Comparison of ENCODE assay signal across 12 mouse cellular contexts in genomic region chr13:83450820-83451219, GRCm38 (mm10). TPM values are rescaled to one million over a fixed set of nuclear protein-coding genes. Genes with fewer than 3 reads are reported as not detected.
A peak's percentile ranks its signal among the peaks of the same experiment; 100 is the strongest.
DNase-seq lines count a peak whose midpoint lies in the region; ATAC-seq lines count a peak whose summit lies in the region.
"Had no signal": no experiment of that assay in that cellular context is flagged by ENCODE, and none has a peak within 500 bp of the region (broad histone marks: within the 10 kb centered on the region; RNA-seq: fewer than 3 reads in every experiment).

No protein-coding gene starts in this region.

- DNase-seq in forebrain, embryonic 11.5 days (ENCODE audit: low spot score), result peak; percentile 53
- DNase-seq in lung, postnatal 36 days, result peak; percentile 5
- no peak for DNase-seq in lung, postnatal 10 days
- DNase-seq in forebrain, embryonic 14.5 days (ENCODE audit: low spot score), result peak; percentile 33
- no peak for DNase-seq in thymus, postnatal 36 days
- DNase-seq in liver, result no peak
- DNase-seq: kidney, postnatal 14 days; lung, adult 18-20 months had no signal

- H3K27ac ChIP-seq in forebrain, embryonic 11.5 days (ENCODE audit: low read depth, low read length), result no peak overlapping the region
- H3K27ac ChIP-seq in forebrain, embryonic 15.5 days (replicated peaks), result no peak overlapping the region
- no peak overlapping the region for H3K27ac ChIP-seq in forebrain, embryonic 14.5 days (ENCODE audit: low read depth, low read length)
- H3K27ac ChIP-seq in liver, embryonic 12.5 days, result no peak overlapping the region
- H3K27ac ChIP-seq: hindbrain, embryonic 14.5 days had no signal

- H3K9ac ChIP-seq in forebrain, embryonic 11.5 days (ENCODE audit: low read length), result no peak overlapping the region
- H3K9ac ChIP-seq in forebrain, embryonic 15.5 days (replicated peaks), result no peak overlapping the region
- no peak overlapping the region for H3K9ac ChIP-seq in forebrain, embryonic 14.5 days (ENCODE audit: low read length)
- no peak overlapping the region for H3K9ac ChIP-seq in liver, embryonic 12.5 days
- H3K9ac ChIP-seq: hindbrain, embryonic 14.5 days had no signal

- no peaks in the 10 kb centered on the region for H3K36me3 ChIP-seq in forebrain, embryonic 11.5 days (ENCODE audit: control insufficient read depth, insufficient read depth, low read length)
- H3K36me3 ChIP-seq in forebrain, embryonic 15.5 days, result no peaks in the 10 kb centered on the region
- H3K36me3 ChIP-seq in forebrain, embryonic 14.5 days (ENCODE audit: control insufficient read depth, insufficient read depth, low read length), result no peaks in the 10 kb centered on the region
- H3K36me3 ChIP-seq in liver, embryonic 12.5 days, result no peaks in the 10 kb centered on the region

- no peaks in the 10 kb centered on the region for H3K4me1 ChIP-seq in forebrain, embryonic 11.5 days (replicated peaks; ENCODE audit: control insufficient read depth, insufficient read depth, low read length)
- no peaks in the 10 kb centered on the region for H3K4me1 ChIP-seq in forebrain, embryonic 15.5 days
- no peaks in the 10 kb centered on the region for H3K4me1 ChIP-seq in forebrain, embryonic 14.5 days (ENCODE audit: control insufficient read depth, insufficient read depth, low read length)
- no peaks in the 10 kb centered on the region for H3K4me1 ChIP-seq in liver, embryonic 12.5 days

- no peaks in the 10 kb centered on the region for H3K27me3 ChIP-seq in forebrain, embryonic 11.5 days (ENCODE audit: control insufficient read depth, insufficient read depth, low read length)
- no peaks in the 10 kb centered on the region for H3K27me3 ChIP-seq in forebrain, embryonic 15.5 days
- no peaks in the 10 kb centered on the region for H3K27me3 ChIP-seq in forebrain, embryonic 14.5 days (replicated peaks; ENCODE audit: control insufficient read depth, insufficient read depth, low read length)
- no peaks in the 10 kb centered on the region for H3K27me3 ChIP-seq in liver, embryonic 12.5 days (replicated peaks)

- peak; percentile 72 for ATAC-seq in forebrain, embryonic 11.5 days (replicated peaks; ENCODE audit: low FRiP score)
- no peak for ATAC-seq in forebrain, embryonic 15.5 days (replicated peaks)
- 0 out of 2 replicates have a peak, but pooled peaks have one; percentile 26 for ATAC-seq in forebrain, embryonic 14.5 days
- no peak for ATAC-seq in liver, embryonic 12.5 days
- ATAC-seq: midbrain, embryonic 16.5 days had no signal

- no peaks in the 10 kb centered on the region for H3K9me3 ChIP-seq in forebrain, embryonic 11.5 days (ENCODE audit: control insufficient read depth, low read length)
- H3K9me3 ChIP-seq in forebrain, embryonic 15.5 days, result no peaks in the 10 kb centered on the region
- H3K9me3 ChIP-seq in forebrain, embryonic 14.5 days (replicated peaks; ENCODE audit: control insufficient read depth, low read length), result no peaks in the 10 kb centered on the region
- H3K9me3 ChIP-seq in liver, embryonic 12.5 days (replicated peaks), result no peaks in the 10 kb centered on the region

- H3K4me3 ChIP-seq in forebrain, embryonic 11.5 days (ENCODE audit: low read depth, low read length), result no peak overlapping the region
- H3K4me3 ChIP-seq in forebrain, embryonic 15.5 days, result no peak overlapping the region
- no peak overlapping the region for H3K4me3 ChIP-seq in forebrain, embryonic 14.5 days (ENCODE audit: low read depth, low read length)
- H3K4me3 ChIP-seq in liver, embryonic 12.5 days, result no peak overlapping the region

- H3K4me2 ChIP-seq in forebrain, embryonic 11.5 days (ENCODE audit: low read depth, low read length, severe bottlenecking), result no peak overlapping the region
- no peak overlapping the region for H3K4me2 ChIP-seq in forebrain, embryonic 15.5 days (replicated peaks)
- no peak overlapping the region for H3K4me2 ChIP-seq in forebrain, embryonic 14.5 days (ENCODE audit: low read length)
- H3K4me2 ChIP-seq in liver, embryonic 12.5 days, result no peak overlapping the region
- H3K4me2 ChIP-seq: hindbrain, embryonic 14.5 days had no signal

RNA-seq across cellular contexts. Expression of gene Mef2c, which starts 53.0 kb away (rescaled TPM):
- 18.0 and 19.0 TPM in 2 replicates for polyA plus RNA-seq in forebrain, embryonic 11.5 days (2014; fragmentation: Nextera tagmentation; extraction: Ambion mirVana)
- 197 and 227 TPM in 2 replicates for polyA plus RNA-seq in forebrain, embryonic 15.5 days (2015; fragmentation: Nextera tagmentation; extraction: Ambion mirVana)
- 99.4 and 180 TPM in 2 replicates for polyA plus RNA-seq in forebrain, embryonic 14.5 days (2014; fragmentation: Nextera tagmentation; extraction: Ambion mirVana)
- 29.9 and 32.3 TPM in 2 replicates for polyA plus RNA-seq in liver, embryonic 12.5 days (2016; fragmentation: Nextera tagmentation; extraction: Ambion mirVana)

Comparison
In these comparisons a context has a peak if more than half of its experiments do, and no peak if none do; other contexts are left out.
1. ATAC-seq: peak in forebrain, embryonic 11.5 days (single experiment) and forebrain, embryonic 14.5 days (single experiment); none in forebrain, embryonic 15.5 days (single experiment) and liver, embryonic 12.5 days (single experiment).
2. DNase-seq: peak in forebrain, embryonic 11.5 days (single experiment), lung, postnatal 36 days (single experiment) and forebrain, embryonic 14.5 days (single experiment); none in lung, postnatal 10 days (single experiment), thymus, postnatal 36 days (0 of 2) and liver (single experiment).